Mouse (Mus musculus) CD8-positive naive resting alpha-beta T cell, adult 2 months (primary cell): Measurements from ENCODE around the gene Cox5b.

Source experiments
- DNase-seq, 2 experiments: peaks; one replicate each; pipeline ENCODE4 v3.0.0; 2022; ENCODE audit warnings: low read depth in 2 of 2, low spot score in 2 of 2

Cox5b gene

DNA sequence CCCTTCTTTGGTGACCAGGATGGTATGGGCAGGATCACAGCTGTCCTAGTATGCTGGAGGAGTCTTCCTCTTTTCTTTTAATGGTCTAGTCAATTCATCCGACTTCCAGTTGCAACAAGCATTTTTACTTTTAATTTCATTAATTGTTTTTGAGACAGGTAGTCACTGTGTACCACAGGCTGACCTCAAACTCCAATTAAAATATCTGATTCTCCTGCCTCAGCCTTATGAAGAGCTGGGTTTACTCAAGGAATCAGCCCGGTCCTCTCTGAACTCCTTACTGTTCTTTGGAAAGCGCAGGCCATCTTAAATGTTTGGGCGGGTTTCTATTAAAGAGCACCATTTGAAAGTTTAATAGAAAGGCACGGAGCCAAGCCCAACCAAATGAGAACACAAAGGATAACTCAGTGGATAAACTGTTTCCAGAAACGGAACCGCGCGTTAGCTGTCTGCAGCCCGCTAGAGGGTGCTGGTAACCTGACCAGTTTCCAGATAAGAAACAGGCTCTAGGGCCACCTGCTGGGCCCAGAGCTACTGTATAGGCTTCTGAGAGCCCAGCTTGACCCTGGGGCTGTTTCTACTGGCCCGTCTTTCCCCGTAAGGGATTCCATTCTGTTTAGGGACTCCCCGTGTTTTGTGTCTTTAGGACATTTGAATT is 7.3 kb upstream of the Cox5b start:
- DNase-seq, result peak; percentile 53 to 65

DNA sequence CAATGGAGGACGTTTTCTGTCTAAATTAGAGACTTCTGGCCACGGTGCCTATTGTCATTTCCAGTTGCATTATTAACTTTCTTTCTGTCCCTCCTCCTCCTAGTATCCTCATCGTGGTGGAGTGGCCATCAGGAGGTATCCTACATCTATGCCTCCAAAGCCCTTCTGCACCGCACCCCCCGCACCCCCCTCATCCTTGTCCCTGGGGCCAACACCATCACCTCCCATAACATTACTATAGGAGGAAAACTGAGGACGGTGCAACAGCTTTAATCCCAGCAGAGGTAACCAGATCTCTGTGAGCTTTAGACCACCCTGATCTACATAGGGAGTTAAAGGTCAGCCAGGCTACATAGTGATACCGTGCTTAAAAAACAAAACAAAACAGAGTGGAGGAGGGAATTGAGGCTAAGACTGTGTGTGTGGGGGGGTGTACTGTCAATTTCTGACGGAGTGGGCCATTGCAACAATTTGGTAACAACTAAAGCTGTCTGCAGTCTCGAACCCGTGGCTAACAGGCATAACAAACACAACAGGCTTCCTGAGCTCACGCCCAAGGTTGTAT is 496 bp upstream of the Cox5b start:
- no peak for DNase-seq

DNA sequence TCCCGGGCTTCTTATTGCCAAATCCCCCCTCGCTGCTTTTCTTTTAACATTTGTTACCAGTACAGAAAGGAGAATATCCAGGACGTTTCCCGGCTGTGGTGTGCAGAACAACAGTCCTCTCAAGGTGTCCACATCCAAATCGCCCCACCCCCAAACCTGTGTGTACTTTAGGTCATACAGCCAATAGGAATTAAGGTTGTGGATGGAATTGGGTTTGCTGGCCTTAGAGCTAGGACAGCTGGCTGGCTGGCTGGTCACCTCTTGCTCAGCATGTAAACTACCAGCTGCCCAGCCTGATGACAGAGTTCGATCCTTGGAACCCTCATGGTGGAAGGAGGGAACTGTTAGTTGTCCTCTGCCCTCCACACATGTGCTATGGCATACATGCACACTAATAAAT is 3.6 kb downstream of the Cox5b start:
- DNase-seq, result no peak

DNA sequence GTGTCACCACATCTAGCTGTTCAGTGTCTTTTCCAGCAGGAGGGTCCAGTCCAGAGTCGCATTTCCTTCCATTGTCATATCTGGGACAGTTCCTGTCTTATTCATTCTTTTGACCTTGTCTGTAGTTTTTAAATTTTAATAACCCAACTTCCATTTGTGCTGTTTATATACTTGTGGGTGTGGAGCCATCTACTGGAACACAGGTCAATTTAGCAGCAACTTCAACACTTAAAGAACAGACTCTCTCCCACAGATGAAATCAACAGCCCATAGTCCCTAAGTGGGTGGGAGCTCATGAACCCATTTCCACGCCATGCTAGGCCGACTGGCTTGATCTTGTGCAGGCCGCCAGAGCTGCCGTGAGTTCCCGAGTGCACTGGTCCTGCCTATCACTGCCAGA is 5.2 kb downstream of the Cox5b start:
- no peak for DNase-seq

DNA sequence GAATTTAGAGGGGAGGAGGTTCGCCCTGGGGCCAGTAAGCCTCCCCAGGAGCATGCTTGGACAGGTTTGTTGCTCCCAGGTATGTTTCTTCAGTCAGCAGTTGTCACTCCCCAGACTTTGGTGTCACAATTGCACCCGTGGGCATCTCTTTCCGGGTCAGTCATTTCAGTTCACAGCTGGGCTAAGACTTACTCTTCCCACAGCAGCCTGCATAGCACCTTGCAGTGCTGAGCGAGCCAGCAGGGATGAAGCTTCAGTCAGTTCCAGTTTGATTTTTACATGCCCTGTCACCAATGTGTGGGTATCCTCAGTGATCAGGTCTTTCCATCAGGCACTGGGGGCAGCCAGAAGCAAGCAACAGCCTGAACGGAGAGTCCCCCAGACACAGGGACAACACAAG is 5.8 kb downstream of the Cox5b start:
- DNase-seq, result no peak

DNA sequence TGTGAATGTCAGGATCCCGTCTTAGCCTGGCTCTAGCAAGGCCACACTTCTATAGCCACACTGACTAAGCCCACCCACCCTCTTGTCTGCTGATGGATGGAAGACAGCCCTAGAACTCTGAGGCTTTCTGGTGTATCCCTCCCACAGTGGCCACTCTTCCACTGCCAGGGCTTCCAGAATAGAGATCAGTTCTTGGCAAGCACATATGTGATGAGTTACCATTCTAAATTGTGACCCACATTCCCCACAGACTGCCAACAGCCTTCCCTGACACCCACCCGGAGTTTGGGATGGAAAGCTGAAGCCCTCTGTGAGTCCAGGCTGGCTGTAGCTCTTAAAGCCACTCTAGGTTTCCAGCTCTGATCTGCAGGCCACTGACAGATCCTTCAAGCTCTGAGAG is 15.9 kb downstream of the Cox5b start:
- no peak for DNase-seq

DNA sequence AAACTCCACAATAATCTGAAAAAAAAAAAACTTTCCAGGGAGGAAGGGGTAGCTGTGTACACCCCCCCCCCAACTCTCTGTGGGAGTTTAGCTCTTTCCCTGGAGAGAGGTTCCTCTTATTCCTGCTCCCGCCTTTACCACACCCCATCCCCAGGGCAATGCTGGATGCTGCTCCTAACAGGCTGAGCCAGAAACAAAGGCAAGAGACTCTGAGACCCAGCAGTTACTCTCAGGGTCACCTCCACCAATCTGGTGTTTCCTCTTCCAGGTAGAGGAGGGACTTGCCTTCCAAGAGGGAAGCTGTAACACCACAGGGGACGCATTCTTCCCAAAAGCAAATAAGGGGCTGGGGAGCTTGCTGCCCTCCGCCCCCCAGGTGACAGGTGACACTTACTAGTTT is 16.5 kb downstream of the Cox5b start:
- DNase-seq, result no peak

DNA sequence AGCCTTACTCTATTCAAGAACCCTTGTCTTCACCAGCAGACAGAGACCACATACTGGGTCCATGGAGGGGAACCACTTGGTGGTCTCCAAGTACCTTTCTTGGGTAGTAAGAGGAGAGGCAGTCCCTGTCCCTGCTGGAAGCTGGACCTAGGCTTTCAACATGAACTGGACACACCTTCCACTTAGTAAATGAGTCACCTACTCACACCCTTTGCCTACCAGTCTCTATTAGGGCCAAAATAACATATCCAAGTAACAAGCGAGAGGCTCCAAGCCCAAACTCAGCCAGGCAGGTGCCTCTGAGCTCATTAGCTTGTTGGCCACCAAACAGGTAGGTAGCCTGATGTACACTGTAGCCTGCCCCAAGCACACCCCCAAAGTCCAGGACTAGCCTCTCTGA is 17.4 kb downstream of the Cox5b start:
- DNase-seq, result no peak

DNA sequence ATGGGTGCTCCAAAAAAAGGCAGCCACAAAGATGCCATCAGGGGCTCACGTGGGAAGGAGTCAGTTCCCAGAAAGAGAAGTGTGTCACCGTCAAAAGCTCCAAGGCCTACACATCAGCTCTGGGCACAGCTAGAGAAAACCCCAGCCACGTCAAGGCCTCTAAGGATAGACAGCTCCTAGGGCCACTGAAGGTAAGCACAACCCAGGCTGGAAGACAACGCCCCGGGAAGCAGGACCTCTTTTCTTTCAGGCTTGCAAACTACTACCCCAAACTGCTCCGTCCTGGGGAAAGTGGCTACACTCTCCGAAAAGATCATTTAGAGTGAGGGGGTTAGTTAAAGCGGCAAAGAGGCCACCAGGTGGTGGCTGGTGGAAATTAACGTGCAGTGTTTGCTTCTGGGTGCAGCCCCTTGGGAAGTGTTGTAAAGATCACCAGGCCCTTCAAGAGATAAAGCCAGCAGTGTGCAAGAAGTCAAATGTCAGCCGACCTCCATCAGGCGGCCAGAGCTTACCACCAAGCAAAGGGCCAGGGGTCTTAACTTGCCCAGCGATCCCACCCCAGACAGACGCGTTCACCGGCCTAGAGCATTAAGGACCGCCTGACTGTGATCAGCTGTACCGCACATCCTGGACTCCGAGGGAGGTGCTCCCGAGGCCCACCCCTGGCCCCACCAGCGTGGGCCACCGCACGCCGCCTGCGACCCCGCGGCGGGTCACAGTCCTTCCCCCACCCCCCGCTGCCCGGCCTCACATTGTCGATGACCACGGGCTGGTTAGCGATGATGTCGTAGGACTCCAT is 18.0 kb downstream of the Cox5b start:
- DNase-seq, result peak; percentile 33 to 65

DNA sequence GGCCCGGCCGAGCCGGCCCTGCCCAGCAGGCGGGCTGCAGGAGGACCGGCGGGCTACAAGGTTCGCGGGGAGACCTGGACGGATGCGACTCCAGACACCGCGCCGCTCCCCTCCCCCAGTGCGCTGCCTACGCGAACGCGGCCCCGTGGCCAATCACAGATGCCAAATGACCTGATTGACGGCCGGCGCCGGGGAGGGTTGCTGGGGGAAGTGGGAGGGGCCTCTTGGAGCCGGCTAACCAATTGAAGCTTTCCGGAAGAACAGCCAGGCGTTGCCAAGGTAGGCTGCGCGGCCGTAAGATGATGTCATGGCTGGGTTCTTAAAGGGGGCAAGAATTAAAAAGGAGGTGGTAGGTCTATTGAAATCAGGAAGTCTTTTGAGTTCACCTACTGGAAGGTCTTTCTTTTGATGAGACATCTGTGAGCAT is 18.6 kb downstream of the Cox5b start, which contains the start of gene 4933424G06Rik:
4933424G06Rik (plus strand) TSS at position 296 of the 427 bp plus-strand sequence.
- DNase-seq, result peak; percentile 97

DNA sequence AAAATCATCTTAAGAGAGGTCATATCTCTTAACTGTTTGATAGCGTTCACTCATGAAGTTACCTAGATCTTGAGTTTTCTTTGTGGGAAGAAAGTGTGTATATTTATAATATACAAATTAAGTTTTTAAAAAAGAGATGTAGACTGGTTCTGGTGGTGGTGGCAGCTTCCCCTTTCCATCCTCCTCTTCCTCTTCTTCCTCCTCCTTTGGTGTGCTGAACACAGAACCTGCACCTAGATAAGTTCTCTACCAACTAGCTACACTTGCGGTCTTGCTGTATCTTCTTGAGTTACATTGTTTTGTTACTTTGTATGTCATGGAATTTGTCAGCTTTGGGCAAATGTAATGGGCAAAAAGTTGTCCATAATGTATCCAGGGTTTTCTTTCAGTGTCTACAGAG is 19.9 kb downstream of the Cox5b start:
- no peak for DNase-seq

DNA sequence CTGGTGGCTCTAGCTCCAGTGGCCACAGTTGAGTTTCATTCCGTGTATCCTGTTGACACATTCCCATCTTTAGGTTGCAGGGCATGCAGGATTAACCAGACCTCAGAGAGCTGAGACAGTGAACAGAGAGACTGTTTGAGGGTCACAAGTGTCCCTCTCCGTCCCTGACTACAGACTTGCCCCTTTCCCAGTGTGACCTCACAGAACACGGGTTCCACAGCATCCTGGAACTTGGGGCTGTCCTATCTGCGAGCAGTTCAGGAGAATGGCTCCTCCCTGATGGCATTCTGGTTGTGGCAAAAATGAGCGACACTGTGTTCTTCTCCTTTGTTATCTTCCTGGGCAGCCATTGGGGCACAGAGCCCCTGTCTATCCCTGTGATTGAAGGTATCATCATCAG is 23.1 kb downstream of the Cox5b start, which contains the start of gene Actr1b:
Actr1b (minus strand) TSS at position 112 of the 400 bp plus-strand sequence.
- no peak for DNase-seq

DNA sequence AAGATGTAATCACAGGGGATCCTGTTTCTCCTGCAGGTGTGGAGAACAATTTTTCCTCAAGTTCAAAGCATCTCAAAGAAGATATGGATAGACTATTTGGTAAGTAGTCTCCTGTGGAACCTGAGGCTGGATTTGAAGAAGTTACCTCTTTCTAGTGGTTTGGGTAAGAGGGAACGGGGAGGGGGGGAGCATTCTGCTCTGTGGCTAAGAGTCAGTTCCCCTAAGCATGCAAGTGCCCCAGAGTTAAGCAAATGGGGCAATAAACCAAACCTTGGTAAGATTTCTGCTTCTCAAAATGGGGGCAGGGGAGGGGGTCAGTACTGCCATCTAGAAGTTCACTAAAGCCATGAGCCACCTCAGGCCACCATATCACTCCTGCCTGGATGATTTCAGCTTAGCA is 27.5 kb downstream of the Cox5b start:
- DNase-seq, result no peak

DNA sequence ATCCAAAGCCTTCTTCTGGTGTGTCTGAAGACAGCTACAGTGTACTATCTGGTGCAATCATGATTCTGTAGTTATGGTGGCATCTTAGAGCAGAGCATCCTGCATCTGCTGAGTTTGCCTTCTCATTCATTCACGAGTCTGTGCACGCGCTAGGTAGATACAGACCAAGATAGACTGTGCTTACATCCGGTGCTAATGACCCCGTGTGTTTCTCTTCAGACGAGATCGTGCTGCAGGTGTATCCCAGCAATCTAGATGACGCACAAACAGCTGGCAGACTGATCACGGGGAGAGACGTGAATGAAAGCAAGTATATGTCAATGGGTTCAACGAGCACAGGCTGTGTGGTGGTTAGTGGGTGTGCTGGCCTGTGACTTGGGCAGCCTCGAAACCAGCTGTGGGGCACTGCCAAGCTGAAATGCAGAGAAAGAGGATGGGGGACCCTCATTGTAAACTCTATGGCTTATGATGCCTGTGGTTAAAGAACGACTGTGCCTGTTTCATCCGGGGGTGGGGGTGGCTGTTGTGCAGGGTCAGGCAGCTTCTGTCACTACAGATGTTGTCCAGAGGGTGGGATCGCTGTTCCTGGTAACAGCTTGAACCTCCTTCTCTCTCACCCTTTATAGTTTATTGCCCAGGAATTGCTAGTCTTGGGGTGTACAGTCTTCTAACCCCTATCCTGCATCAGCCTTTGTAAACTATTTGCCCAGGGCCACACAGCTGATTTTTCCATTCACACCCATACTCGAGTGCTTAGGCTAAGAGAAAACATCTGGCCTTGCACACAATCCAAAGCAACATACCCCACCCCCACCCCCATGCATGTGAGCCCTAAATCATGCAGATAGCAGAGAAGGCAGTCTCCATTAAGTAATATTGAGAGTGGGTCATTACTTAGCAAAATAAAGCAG is 32.2 kb downstream of the Cox5b start:
- DNase-seq, result peak; percentile 36 to 39

DNA sequence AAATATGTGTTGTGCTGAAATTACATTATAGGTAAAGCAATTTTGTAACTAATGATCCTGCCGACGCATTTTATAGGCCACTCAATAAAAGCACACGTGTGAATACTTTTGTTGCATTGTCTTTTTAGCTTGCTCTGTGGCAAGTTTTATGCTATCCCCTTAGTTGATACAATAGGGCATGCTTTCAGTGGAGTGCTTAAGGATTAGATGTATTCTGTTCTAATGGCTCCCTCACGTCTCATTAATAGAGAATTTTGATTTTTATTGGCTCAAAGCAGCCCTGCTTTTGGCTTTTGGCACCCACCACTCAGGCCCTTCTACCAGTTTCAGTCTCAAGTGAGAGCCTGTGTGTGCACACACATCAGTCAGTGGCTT is 32.8 kb downstream of the Cox5b start:
- DNase-seq, result no peak

DNA sequence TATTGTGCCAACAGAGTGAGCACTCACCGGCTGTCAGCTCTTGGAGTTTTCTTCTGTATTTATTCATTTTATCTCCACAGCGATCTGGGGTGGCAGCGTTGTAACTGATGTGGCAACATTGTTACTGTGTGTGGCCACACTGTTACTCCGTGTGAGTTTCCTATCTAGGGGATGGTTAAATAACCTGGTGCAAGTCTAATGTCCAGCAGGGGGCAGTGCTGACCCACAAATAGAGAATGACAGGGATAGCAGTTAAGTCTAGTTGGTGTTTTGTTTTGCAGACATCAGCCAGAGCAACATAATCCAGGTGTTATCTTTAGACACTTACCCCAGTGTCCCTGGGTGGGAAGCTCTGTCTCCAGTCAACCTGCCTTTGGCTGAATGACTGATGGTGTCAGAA is 46.1 kb downstream of the Cox5b start:
- DNase-seq, result peak; percentile 84 to 88

DNA sequence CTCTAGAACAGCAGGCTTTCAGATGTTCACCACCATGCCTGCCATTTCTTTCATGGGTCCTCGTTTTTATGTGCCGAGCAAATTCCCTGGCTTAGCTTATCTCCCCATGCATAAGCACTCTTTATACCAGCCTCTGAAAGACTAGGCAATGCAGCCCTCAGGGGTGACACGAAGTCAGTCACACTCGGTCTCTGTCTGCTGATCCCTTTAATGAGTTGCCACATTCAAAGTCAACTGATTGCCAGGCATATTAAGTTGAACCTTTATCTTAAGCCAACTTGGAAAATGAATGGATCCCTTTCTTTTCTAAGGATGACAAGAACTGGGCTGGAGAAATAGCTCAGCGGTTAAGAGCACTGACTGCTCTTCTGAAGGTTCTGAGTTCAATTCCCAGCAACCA is 48.0 kb downstream of the Cox5b start:
- DNase-seq, result no peak

DNA sequence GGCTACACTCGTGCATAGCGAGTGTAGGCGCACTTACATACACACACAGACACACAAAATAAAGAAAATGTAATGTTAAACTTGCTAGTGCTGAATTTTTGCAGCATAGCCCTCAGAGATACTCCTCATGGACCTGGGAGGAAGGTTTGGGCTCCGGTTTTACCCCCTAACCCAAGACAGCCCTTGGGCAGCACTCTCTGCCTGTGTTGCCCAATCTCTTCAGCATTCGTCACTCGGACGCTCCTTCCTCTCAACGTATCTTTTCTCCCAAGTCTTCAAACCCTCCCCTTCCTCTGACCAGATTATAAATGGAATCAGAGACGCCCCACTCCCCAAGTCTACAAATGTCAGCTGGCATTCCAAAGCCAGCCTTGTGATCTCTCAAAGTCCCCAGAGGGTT is 51.8 kb downstream of the Cox5b start:
- no peak for DNase-seq
